Mouse (Mus musculus) gastrocnemius, adult 18-20 months (tissue): ENCODE results near the gene Wscd2. TPM values are rescaled to one million over a fixed set of nuclear protein-coding genes. Genes with fewer than 3 reads are reported as not detected.

Source experiments
- DNase-seq: peaks from one replicate; pipeline ENCODE4 v3.0.0; 2021; ENCODE audit warnings: low spot score
- total RNA-seq, 2 experiments: library from RNA; stranded (reverse); gene quantifications; 2 replicates each; pipeline ENCODE4 v1.2.3; 2021

Wscd2 gene
- total RNA-seq, 2 experiments from 2014 or later = 0.16 to 0.26 TPM

- DNase-seq = no peak
Measured at GRCm38 (mm10) chr5:113610490-113610889, 120.4 kb downstream of the Wscd2 start.

- DNase-seq = no peak
Measured at GRCm38 (mm10) chr5:113611131-113611530, 121.0 kb downstream of the Wscd2 start.

GRCm38 (mm10) chr5:113611771-113612233 lies 121.7 kb downstream of the Wscd2 start:
- peak; percentile 64 for DNase-seq

- no peak for DNase-seq
Measured at GRCm38 (mm10) chr5:113618716-113619115, 128.6 kb downstream of the Wscd2 start.

- DNase-seq = no peak
Measured at GRCm38 (mm10) chr5:113619151-113619550, 129.0 kb downstream of the Wscd2 start.

GRCm38 (mm10) chr5:113620130-113620716 lies 130.1 kb downstream of the Wscd2 start:
- DNase-seq = no peak

GRCm38 (mm10) chr5:113620999-113621398 lies 130.9 kb downstream of the Wscd2 start:
- DNase-seq = no peak

GRCm38 (mm10) chr5:113623052-113623451 lies 132.9 kb downstream of the Wscd2 start:
- no peak for DNase-seq

- no peak for DNase-seq
Measured at GRCm38 (mm10) chr5:113625068-113625467, 134.9 kb downstream of the Wscd2 start.

GRCm38 (mm10) chr5:113626352-113626751 lies 136.2 kb downstream of the Wscd2 start:
- DNase-seq = no peak

- DNase-seq = no peak
Measured at GRCm38 (mm10) chr5:113626991-113627390, 136.9 kb downstream of the Wscd2 start.

- peak; percentile 49 for DNase-seq
Measured at GRCm38 (mm10) chr5:113627820-113628437, 137.8 kb downstream of the Wscd2 start.

GRCm38 (mm10) chr5:113629248-113629647 lies 139.1 kb downstream of the Wscd2 start:
- DNase-seq = no peak

- no peak for DNase-seq
Measured at GRCm38 (mm10) chr5:113630116-113630515, 140.0 kb downstream of the Wscd2 start.

GRCm38 (mm10) chr5:113633037-113633714 lies 143.0 kb downstream of the Wscd2 start:
- peak; percentile 42 for DNase-seq

- DNase-seq = peak; percentile 66
Measured at GRCm38 (mm10) chr5:113634024-113634651, 144.0 kb downstream of the Wscd2 start.

GRCm38 (mm10) chr5:113634887-113635610 lies 144.9 kb downstream of the Wscd2 start:
- no peak for DNase-seq

- DNase-seq = no peak
Measured at GRCm38 (mm10) chr5:113635861-113636565, 145.9 kb downstream of the Wscd2 start.

- DNase-seq = no peak
Measured at GRCm38 (mm10) chr5:113637631-113638030, 147.5 kb downstream of the Wscd2 start.

GRCm38 (mm10) chr5:113638055-113638454 lies 147.9 kb downstream of the Wscd2 start:
- DNase-seq = no peak

GRCm38 (mm10) chr5:113639126-113639525 lies 149.0 kb downstream of the Wscd2 start:
- DNase-seq = no peak
